Mouse (Mus musculus) lung, adult 18-20 months (tissue): Measurements from ENCODE around the gene Ralgps1.

ENCODE experiments used
- DNase-seq, 2 experiments: peaks; one replicate each; pipeline ENCODE4 v3.0.0; 2022; ENCODE audit warnings: mixed read lengths in 2 of 2

Ralgps1 gene

DNA sequence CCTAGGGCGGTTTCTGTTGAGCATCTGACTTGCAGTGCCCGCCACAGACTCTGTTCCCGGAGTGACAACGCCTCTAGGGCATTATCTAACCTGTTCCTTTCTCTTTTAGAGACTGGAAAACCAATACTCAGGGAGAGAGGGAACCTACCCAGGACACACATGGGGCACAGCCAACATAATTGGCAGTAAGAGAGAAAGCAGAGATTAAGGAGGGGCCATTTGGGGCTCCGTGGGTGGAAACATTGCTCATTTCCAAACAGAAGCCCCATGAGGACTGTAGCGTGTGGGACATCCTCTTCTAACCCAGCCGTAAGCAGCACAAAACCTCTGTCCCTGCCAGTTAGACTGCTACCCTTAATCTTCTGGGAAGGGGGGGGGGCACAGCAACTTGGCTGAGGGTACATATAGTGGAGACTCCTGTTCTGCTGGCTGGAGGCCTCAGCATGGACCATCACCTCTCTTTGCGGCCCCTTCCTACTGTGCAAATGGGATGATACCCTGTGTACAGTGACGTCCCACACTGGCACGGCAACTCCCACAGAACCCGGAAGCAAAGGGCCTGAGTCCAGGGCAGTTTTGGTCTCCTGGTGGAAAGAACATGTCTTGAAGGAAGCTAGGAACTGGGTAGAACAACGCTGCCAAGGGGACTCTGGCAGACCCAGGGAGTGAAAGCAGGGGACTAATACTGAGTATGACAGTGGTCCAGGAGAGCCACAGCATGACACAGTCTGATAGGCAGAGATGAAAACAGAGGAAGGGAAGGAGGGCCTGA, 96.4 kb downstream of the Ralgps1 start:
- DNase-seq = no peak

DNA sequence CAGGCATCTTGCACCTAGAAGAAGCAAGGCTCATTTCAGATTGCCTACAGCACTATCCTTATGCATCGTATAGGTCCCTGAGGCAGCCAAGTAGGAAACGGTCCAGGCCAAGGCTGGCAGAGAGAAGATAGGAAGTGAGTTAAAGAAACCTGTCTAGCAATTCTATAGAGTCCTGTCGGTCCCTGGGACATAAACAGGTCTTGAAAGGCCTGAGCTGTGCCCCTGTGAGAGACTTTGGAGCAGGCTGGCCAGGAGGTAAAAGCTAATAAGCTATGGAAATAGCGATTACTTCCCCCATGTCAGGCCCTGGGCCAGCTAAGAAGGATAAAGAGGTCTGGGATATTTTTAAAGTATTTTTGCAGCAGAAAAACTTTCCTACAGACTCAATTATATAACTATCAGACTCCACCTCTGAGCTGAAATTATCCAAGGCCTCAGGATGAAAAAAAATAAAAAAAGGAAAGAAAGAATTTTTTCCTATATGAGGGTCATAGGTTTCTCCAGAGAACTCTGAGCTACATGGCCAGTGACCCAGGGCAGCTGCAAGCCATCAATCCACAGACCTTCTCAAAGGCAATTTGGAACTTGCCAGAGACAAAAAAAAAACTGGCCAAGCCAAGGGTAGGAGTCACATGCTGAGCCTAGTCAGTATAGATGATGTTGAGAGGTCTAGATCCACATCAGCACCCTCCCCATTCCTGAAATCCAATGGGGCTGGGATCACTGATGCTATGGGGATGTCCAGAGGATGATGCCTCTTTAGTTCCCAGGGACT, 98.4 kb downstream of the Ralgps1 start:
- no peak for DNase-seq

DNA sequence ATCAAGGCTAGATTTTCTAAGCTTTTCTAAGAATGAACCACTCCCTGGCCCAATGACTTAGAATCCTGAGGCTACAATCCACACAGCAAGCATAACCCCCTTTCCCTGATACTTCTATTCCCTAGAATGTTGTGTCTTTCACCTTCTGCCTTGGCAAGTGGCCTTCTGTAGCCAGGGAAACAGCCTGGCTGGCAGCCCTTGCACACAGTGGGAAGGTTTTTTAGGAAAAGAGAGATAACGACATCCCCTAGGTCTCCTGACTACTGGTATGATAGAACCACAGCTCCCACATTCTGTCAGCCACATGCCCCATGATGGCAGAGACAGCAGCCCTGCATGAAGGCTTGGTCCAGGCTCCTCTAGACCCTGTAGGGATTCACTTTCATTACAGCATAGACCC, 99.8 kb downstream of the Ralgps1 start:
- no peak for DNase-seq

DNA sequence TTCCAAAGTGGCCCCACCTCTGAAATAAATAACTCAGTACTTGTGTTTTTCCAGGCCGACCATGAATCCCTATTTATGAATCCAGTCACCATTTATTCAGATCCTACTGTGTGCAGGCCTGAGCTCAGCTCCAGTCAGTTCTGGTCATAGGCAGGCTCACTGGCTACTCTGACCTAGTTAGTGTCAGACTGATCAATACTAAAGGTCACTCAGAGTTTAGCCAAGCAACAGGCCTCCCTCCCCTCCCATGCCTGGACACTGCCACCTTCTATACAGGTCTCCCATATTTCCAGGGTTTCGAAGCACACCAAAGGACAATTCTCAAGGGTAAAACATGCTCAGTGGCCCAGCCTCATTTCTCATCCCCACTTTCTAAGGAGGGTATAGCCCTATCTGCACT, 100.7 kb downstream of the Ralgps1 start:
- DNase-seq = no peak

DNA sequence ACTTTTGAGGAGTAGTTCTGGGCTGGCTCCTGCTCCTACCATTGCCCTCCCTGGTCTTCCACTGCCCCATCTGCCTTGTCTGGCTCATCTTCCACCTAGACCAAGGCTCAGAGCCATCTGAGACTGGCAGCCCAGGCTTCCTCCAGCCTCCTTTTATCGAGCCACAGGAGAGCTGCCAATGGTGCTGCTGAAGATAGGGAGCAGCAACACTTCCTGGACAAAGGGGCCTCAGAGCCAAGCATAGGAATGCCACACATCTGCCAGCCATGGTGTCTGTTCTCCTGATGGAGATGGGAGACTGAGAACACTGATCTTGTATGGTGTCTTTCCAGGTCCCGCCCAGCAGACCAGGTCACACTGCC, 102.2 kb downstream of the Ralgps1 start:
- no peak for DNase-seq

DNA sequence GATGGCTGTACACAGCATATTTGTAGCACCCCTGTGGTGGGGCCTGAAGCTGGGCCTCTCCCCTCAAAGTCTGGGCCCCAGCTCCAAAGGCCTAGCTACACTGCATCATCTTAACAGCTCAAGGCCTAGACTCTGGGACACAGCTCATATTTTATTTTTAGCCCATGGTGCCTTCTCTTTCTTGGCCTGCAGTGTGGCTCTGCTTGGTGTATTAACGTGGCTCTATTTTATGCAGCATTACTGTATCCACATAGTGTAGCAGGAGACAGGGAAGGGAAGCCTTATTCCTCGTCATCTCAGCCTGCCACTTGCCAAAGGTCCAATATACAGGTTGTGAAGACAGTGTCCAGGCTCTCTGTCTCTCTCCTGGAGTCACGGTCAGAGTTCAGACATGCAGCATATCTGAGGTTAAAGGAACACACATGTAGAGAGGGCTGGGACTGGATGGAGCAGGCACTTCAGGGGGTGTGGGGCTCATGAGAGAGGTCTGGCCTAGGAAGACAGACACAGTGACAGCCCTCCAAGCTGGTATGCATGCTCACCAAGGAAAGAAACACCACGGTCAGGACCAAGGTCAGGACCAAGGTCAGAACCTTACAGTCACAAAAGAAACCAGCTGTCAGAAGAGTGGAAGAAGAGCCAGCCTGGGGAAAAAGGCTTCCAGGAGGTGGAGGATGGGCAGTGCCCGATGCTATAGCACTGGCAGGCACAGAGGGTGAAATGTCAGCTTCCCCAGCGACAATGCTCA, 102.7 kb downstream of the Ralgps1 start:
- DNase-seq = no peak

DNA sequence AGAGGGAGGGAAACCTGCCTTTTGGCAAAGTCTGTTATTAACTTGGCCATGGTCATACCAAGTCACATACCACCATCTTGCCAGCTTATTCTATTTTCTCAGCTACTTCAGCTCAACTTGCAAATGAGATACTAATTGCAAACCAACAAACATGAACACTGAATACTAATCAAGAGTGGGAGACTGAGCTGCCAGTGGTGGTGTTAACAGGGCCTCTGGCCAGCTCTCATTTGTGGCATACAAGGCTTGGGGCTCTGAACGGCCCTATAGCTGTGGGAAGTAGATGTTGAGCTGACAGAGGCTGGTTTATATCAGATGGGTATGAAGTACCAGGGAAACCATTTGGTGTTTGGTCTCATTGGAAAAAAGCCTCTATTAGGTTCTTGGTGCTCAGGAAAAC, 104.2 kb downstream of the Ralgps1 start:
- no peak for DNase-seq

DNA sequence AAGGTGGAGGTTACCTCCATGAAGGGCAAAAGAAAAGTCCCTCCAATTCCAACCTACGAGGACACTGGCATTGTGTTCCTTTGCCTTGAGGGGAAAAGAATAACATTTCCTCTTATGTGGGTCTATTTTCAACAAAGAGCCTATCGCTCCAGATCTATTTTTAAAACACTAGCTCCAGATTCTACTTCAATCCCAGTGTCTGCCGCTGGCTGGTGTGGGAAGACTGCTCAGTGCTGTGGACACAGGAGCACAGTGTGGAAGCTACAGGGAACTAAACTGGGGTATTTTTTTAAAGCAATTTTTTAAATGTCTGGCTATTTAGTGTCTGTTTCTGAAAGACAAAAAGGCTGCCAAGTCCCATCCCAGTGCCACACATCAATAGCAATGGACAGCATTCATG, 105.5 kb downstream of the Ralgps1 start:
- no peak for DNase-seq

DNA sequence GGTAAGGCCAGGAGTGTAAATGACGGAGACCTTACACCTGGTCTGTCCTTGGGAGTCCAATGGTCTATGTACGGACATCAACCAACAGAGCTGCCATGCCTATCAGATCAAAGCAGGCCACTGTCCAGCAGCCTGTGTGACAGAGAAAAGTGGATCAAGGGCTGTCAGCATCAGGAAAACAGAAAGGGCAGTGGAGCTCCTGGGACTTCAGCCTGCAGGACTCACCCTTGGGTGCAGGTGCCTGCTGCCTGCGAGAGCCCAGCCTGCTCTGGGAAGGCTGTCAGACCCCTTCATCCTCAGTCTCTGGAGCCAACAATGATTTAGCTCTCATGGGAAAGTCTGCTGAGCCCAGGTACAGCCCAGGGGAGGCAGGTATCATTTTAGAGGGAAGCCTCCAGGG, 109.8 kb downstream of the Ralgps1 start:
- DNase-seq = no peak

DNA sequence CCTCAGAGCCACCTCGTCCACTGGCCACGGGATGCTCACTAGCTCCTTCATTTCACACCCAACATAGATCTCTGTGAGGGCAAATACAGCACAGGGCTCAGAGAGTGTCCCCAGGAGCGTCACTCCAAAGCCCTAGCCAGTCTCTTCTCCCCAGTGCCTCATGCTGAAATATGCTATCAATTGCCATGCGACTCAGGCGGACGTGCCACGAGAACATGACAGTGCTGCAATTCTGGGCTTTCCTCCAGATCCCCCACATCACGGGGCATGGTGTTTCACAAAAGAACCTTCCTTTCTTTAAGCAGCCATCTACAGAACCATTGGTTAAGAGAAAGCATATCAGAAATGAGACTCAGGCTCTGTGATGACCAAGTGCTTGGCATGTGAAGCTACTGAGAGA, 110.5 kb downstream of the Ralgps1 start:
- no peak for DNase-seq

DNA sequence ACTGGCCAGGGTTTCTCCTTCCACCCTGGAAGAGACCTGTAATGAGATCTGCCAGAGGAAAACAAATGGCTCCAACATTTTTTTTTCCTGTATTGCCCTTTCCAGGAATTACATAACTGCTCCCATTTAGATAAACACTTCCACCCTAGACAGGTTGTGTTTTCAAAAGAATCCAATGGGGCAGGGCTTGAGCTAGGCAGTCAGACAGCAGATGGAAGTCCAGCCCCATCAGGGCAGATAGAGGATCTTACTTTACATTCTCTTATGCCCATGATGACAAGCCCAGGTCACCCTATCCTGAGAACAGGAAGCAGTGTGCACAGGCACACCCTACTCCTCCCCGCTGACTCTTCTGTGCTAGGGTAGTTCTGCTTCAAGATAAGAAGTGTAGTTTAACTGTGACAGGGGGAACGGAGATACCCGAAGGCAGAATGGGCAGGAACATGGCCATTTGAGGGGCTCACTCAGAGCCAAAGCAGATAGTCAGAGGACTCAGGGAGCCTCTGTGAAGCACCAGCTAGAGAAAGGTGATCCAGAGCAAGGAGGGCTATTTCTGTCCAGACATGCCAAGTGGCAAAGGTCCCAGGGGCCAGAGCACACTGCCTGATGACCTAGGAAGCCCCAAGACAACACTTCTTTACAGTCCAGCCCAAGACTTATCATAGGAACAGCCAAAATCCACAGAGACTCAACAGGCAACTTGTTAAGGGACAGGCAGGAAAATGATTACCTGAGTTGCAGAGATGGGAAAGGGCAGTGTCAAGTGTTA, 114.3 kb downstream of the Ralgps1 start:
- no peak for DNase-seq

DNA sequence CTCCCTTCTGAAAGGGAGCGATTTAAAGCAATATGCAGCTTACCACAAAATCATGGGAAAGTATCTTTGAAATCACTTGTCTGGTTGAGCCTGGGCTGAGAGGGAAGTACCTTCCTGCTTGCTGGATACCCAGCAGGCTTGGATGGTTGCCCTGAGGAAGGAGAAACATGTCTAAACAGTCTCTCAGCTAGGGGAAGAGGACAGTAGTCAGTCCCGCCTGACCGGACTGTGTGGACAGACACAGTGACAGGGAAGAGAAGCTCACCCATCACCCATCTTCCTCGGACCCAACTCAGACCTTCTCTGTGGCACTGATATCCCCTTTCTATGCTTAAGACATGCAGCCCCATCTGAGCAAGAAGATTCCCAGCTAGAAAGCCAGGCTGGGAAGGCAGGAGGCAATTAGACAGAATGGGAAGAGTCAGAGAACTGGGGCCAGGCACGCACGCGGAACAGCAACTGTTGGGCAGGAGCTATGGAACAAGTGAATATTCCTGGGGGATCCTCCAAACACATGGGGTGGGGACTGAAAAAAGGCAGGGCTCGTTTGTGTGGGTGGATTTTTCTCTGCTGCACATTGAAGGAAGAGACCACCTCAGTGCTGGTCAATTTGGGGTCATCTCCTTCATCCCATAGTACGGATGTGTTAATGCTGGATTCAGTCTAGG, 116.8 kb downstream of the Ralgps1 start:
- DNase-seq = no peak

DNA sequence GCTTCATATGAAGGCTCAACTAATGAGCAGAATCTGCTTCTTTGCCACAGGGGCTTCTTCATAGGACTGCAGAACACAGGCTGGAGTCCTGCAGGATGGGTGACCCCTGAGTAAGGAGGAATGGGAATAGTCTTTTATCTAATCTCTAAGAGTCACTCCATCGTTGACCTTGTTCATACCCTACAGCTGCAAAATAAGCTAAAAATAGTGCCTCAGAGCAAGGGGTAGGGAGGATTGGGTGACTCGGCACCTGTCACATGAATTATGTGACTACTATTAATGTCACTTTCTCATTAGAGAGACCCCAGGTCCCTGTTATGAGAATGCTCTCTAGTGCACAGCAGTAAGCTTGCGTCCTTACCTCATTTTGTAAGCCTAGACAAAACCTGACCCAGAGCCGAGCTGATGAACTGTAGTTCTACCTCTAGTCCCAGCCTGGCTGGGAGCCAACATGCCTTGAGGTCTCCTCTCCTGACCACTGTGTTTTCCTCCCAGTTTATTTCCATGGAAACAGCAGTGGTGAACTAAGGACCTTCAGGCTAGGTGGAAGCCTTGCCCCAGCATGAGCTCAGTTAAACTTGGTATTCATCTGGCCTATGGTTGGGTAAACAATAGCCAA, 117.6 kb downstream of the Ralgps1 start:
- DNase-seq = no peak

DNA sequence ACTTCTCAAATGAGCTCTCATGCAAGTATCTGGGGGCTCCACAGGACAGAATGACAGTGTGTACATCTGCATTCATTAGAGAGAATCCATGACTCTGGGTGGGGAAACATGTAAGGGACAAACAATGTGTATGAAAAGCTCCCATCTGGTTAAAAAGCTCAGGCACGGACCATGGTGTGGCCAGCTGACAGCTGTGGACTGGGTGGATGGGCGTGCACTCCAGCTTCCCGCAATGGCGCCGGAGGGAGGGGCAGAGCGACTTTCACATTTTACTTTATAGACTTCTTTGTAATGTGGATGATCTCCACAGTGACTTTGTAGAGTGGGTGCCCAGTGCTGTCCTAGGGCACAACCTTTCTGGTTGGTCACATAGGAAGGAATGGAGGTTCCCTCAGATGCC, 118.5 kb downstream of the Ralgps1 start:
- no peak for DNase-seq

DNA sequence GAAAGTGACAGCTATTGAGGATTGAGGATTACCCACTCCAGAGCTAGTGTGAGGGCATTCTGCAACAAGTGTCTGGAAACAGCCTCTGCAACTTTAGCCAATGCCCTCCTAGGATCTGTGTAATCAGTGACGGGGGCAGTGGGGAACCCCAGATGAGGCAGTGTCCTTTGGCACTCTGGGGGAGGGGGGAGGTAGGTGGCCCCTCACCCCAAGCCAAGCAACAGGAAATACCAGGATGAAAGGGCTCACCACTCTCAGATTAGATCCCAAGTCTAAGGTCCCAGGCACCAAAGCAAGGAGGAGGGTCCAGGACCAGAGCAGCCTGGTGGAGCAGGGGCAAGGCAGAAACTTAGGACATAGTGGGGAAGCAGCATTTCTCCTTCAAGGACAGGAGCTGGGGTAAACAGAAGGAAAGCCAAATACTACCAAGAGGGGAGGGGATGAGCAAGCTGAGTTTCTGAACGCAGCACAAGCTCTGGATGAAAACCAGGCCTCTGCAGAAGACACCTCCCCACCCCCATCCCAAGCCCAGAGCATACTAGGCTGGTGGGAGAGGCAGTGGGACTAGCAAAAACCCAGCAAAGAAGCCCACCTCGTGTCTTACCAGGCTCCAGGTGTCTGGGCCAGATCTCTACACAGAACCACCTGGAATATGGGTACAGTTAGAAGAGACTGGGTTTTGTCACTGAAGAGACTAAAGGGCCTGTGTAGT, 121.2 kb downstream of the Ralgps1 start:
- DNase-seq = no peak

DNA sequence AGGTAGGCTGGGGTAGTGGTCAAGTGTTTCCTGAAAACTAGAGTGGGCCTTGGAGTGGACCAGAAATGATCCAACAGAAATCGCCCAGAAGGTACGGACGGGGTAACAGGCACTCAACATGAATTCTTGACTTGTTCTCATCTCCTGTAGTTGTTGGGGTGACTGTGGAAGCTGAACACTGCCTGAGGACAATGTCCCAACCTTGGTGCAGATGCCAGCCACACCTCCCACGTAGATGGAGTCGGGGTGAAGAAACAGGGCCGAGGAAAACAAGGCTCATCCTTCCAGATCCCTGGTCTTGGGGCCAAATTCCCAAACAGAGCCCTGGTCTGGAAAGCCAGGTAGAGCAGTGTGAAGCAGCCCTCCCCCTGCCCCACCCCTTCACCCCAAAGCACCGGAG, 122.7 kb downstream of the Ralgps1 start:
- no peak for DNase-seq

DNA sequence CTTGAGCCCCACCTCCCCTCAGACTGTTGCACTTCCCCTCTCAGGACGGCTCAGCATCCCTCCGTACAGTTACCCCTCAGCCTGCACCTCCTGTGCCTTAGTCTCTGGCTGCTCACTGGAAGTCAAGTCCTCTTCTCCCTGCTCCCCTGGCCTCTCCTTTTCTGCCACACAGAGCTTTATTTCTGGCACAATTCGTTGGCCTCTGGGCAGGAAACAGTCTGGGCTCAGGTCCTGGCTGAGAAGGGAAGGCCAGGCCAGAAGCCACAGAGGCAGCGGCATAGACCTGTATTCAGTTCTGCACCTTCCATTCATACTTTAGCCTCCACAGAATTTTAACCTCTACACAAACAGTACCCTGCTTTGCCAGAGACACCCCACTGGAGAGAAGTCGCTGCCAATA, 124.4 kb downstream of the Ralgps1 start:
- DNase-seq = no peak

DNA sequence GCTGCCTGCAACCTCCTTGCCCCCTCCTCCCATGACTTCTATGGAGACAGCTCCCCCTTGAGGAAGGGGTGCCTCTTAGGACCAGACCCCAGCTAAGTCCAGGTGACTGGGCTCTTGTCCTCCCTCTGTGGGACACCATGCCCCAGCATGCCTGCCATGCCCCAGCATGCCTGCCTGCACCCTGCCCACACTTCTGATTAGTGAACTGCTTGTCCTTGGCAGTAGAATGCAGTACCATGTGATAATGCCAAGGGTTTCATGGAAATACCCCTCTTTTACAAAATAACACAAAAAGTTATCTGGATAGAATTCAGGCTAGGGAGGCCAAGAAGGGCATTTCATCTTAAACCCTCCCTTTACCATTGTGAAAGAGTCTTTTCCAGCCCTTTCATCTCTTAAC, 125.9 kb downstream of the Ralgps1 start:
- no peak for DNase-seq

DNA sequence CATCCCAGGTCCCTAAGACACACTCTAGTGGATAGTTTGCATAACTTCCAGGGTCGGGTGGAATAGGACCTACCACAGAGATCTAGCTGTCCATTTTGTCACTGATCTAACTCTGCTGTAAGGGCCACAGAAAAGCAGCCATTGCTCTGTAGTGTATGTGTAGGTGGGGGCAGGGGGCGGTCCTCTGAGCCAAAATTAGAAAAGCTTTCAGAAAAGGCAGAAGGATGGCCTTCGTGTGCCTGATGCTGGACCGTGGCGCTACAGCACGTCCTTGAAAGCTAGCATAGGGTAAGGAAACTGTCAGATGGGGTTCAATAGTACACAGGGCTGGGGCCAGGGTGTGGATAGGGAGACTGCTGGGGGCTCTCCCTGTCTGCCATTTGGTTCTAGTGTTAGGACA, 126.4 kb downstream of the Ralgps1 start:
- no peak for DNase-seq

DNA sequence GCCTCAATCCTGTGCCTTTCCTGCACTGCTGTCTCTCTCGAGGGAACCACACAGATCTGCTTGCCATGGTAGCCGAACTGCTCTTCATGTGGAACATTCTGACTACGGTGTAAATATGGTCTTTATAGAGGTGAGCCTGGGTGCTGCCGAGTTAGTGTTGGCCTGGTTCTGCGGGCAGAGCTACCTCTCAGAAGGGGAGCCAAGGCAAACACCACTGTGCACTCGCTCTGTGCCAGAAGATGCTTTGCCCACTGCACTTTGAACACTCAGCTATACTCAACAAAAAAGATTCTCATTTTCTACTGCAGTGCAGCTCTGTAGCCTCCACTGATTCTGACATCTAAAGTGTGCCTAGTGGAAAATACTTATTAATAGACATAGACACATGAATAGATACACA, 133.7 kb downstream of the Ralgps1 start:
- DNase-seq = no peak

DNA sequence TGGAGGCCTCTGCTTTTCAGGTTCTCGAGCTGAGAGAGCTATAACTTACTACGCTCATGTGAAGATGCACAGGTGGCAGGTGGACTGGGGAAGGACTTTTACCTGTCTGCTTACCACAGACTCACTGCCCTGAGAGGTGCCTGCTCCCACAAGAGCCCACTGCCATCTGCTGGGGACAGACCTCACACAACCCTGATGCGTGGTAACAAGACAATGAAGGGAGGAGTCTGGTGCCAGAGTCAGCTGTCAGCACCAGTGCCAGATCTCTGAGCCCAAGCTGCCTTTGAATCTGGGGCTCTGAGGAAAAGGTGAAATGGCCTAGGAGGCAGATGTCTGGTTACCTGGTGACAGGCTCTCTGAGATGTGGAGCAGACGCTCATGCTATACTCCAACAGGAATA, 136.4 kb downstream of the Ralgps1 start:
- DNase-seq = no peak
